Mouse (Mus musculus): Measurements from ENCODE around the gene Tmem191c.
"Not testable (repeated sequence)": the region's sequence is repeated elsewhere in the genome, so short reads cannot be mapped to it uniquely, and the experiment has no call there.

Tmem191c gene

DNA sequence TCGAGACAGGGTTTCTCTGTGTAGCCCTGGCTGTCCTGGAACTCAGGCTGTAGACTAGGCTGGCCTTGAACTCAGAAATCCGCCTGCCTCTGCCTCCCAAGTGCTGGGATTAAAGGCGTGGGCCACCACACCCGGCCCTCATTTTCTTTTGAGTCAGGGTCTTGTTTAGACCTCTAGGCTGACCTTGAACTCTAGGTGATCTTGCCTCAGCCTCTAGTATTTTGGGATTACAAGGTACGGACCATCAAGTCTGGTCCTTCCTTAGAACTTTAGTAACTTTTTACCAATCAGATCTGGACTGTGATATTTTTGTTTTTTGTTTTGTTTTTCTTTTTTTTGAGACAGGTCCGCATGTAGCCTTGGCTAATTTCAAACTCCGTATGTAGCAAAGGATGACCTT, at the start of gene Tmem191c:
Gene Tmem191c, plus strand, starts transcription at position 357 of the 400 bp plus-strand sequence.
- DNase-seq (ENCODE audit: low spot score): no peak

DNA sequence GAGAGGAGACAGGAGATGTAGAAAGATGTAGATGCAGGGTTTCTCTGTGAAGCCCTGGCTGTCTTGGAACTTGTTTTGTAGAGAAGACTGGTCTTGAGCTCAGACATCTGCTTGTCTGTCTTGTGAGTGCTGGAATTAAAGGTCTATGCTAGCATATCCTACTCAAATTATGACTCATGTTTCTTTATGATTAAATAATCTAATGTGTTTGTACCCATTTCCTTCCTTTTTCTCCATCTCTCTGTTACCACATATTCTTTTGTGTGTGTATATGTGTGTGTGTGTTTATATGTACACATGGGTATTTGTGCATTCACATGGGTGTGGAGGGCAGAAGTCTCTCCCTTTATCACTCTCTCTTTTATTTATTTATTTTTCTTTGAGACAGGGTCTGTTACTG, 49.4 kb upstream of the Tmem191c start:
- no peak for DNase-seq (ENCODE audit: low spot score)

DNA sequence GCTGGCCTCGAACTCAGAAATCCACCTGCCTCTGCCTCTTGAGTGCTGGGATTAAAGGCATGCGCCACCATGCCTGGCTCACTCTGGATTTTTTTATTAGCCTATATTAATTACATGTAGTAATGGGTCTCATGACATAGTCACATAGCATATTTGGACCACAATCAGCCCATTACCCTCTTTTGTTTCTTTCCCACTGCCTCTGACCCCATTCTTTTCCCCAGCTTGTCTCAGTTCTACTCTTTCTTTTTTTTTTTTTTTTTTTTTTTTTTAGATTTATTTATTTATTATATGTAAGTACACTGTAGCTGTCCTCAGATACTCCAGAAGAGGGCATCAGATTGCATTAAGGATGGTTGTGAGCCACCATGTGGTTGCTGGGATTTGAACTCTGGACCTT, 44.4 kb upstream of the Tmem191c start:
- DNase-seq (ENCODE audit: low spot score): not testable (repeated sequence)

DNA sequence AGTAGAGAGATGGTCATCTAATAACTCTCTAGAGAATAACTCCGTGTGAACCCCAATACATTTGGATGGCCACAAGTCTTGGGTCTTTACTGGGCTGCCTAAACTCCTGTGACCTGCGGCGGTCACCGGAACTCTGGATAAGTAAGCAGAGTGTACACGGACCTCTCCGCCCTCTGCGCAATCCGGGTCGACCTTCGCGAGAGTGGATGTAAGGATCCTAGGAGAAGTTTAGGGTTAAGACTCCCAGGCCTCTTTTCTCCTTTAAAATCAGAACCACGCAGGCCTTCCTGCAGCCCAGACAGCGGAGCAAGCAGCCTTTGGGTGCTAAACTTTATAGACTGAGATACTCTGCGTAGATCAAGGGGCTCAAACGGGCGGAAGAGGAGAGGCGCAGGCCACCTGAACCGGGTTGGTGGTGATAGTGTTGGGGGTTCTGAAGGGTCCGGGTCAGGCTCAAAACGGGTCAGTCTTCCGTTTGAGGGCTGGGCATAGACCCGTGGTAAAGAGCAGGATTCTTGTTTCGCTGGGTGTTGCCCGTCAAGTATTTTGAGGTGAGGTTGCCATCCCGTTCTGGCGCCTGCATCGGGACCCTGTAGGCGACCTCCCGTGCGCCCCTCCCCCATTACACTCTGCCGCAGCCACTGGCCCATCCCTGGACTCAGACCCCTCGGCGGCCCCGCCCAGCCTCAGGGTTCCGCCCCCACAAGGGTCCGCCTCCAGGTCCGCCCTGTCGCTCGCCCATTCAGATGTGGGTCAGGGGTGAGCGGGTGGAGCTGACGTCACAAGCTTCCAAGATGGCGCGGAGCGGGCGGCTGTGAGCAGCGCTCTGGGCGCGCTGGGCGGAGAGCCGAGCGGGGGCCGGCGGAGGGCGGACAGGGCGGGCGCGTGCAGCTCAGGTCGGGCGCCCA, 42.8 kb upstream of the Tmem191c start, which contains the start of gene Hic2:
Gene Hic2, plus strand, starts transcription at position 779 of the 908 bp plus-strand sequence.
- DNase-seq (ENCODE audit: low spot score): peak; percentile 79

- no peak for DNase-seq (ENCODE audit: low spot score)
These were observed 42.0 kb upstream of the Tmem191c start for GRCm38 (mm10) chr16:17233702-17234498.

DNA sequence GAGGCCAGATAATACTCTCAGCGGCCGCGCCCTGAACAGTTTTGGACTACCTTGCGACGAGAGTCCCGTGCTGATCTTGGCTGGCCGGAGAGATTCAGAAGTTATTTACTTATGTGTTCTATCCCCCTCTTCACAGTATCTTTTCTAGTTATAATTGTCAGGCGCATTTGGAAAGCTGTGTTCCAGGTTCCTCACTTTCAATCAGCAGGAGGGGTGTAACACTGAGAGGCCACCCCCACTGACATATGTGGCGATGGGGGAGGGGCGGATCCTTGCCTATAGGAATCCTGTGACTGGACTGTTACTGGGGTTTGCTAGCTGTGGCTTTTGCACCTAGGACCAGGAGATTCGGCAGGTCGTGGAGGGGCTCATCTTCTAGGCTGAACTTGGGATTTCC, 41.4 kb upstream of the Tmem191c start:
- DNase-seq (ENCODE audit: low spot score): no peak

GRCm38 (mm10) chr16:17234916-17235665, 40.8 kb upstream of the Tmem191c start:
- no peak for DNase-seq (ENCODE audit: low spot score)

DNA sequence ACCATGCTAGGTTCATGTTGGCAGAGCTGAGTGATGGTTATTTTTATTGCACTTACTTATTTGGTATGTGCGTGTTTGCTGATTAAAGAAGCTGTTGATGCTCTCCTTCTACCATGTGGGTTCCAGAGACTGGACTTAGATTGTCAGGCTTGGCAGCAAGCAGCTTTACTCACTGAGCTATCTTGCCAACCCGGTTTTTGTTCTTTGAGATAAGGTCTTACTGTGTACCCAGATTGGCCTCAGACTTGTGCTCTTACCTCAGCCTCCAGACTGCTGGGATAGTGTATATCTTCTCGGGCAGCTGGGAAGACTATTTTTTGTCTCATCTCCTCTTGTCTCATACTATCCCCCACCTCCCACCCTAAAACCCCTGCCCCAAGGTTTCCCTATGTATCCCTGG, 38.2 kb upstream of the Tmem191c start:
- DNase-seq (ENCODE audit: low spot score): no peak

- no peak for DNase-seq (ENCODE audit: low spot score)
These were observed 36.5 kb upstream of the Tmem191c start for GRCm38 (mm10) chr16:17239409-17239808.

- DNase-seq (ENCODE audit: low spot score): no peak
These were observed 32.1 kb upstream of the Tmem191c start for GRCm38 (mm10) chr16:17243731-17244130.

- no peak for DNase-seq (ENCODE audit: low spot score)
These were observed 30.9 kb upstream of the Tmem191c start for GRCm38 (mm10) chr16:17244996-17245395.

DNA sequence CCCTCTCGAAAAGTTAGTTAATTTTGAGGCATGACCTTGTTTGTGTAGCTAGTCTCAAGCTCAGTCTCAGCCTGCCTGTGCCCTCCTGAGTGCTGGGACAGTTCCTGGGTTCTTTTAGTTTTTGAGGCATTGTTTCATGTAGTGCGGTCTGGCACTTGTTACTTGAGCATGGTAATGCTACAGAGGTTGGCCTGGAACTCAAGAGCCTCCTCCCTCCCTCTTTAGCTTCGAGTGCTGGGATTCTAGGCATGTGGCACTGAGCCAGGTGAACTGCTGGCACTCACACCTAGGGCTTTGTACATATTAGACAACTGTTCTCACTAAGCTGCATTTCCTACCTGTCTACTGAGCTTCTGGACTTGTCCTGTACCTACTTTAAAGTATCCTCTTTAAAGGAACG, 28.1 kb upstream of the Tmem191c start:
- DNase-seq (ENCODE audit: low spot score): no peak

GRCm38 (mm10) chr16:17249135-17249534, 26.7 kb upstream of the Tmem191c start:
- no peak for DNase-seq (ENCODE audit: low spot score)

- DNase-seq (ENCODE audit: low spot score): no peak
These were observed 24.3 kb upstream of the Tmem191c start for GRCm38 (mm10) chr16:17251539-17251938.

GRCm38 (mm10) chr16:17252086-17252726, 23.7 kb upstream of the Tmem191c start:
- DNase-seq (ENCODE audit: low spot score): no peak

DNA sequence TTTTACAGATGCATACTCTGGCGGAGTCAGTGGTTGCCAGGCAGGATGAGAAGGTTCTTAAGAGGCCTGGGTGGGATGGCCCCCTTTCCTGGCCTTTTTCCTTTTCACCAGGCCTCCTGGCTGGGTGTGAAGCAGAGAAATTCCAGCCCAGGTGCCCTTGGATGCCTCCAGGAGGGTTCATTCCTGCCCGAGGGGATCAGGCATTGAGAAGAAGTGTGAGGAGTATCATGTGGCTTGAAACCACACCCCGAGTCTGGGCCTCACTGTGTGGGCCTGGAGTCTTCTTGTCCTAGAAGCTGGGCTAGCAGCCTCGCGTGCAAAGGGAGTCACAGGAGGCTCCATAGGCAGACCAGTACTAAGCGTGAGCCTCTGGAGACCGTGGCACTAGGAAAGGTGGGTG, 23.0 kb upstream of the Tmem191c start:
- no peak for DNase-seq (ENCODE audit: low spot score)

GRCm38 (mm10) chr16:17254005-17254597, 21.8 kb upstream of the Tmem191c start:
- DNase-seq (ENCODE audit: low spot score): no peak

- DNase-seq (ENCODE audit: low spot score): no peak
These were observed 20.6 kb upstream of the Tmem191c start for GRCm38 (mm10) chr16:17255270-17255669.

GRCm38 (mm10) chr16:17257359-17257821, 18.5 kb upstream of the Tmem191c start:
- no peak for DNase-seq (ENCODE audit: low spot score)

DNA sequence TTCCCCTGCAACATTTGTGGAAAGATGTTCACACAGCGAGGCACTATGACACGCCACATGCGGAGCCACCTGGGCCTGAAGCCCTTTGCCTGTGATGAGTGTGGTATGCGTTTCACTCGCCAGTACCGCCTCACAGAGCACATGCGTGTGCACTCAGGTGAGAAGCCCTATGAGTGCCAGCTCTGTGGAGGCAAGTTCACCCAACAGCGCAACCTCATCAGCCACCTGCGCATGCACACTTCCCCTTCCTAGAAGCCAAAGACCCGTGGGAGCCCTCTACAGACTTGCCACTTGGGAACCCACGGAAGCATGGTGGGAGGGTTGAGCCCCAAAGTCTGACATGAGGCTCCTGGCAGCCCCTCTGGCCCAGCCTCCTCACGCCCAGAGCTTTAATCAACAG, 17.0 kb upstream of the Tmem191c start:
- DNase-seq (ENCODE audit: low spot score): no peak

- DNase-seq (ENCODE audit: low spot score): no peak
These were observed 14.5 kb upstream of the Tmem191c start for GRCm38 (mm10) chr16:17261341-17261740.
